Mouse (Mus musculus) G1E (cell line): Measurements from ENCODE around the gene Atg7.

Experiments used
- CTCF ChIP-seq: IDR thresholded peaks from 2 replicates; pipeline ENCODE4 v1.5.1; 2012; ENCODE audit warnings: low read depth, low read length, inconsistent platforms, mixed read lengths
- GATA1 ChIP-seq: IDR thresholded peaks from 2 replicates; pipeline ENCODE4 v1.6.1; 2012; ENCODE audit warnings: borderline replicate concordance, low read length, inconsistent platforms, mixed read lengths
- POLR2AphosphoS5 ChIP-seq: IDR thresholded peaks from 2 replicates; pipeline ENCODE4 v1.6.1; 2012; ENCODE audit warnings: low read depth, low read length, inconsistent platforms; ENCODE audit not compliant: insufficient replicate concordance
- TAL1 ChIP-seq: conservative IDR thresholded peaks from 2 replicates; pipeline ENCODE4 v1.6.1; 2012; ENCODE audit warnings: low read depth, low read length, inconsistent platforms, mixed read lengths

DNA sequence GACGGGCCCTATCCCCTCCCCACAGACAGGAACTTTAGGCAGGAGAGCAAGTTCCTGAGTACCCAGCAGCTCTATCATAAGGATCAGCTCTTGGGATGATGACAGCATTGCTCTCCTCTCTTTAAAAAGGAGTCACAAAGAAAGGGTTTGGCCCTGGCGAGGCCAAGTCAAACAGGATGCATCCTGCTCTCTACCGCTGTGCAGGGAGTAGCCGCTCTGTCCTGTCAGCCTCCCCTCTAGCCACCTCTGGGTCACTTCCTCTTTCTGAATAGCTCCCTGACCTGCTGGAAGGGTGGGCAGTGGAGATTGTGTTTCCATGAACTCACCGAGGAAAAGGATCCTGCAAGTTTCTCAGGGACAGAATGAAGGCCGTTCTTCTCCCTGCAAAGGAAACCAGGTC lies 175.6 kb downstream of the Atg7 start:
- TF ChIP-seq POLR2AphosphoS5 (no peak), CTCF (no peak), GATA1 (no peak), TAL1 (0 out of 2 replicates have a peak, but pooled peaks have one; percentile 11)
